Mouse (Mus musculus): ENCODE measurements around the gene Srsf7. TPM values are rescaled to one million over a fixed set of nuclear protein-coding genes. Genes with fewer than 3 reads are reported as not detected.
"Not testable (repeated sequence)": the region's sequence is repeated elsewhere in the genome, so short reads cannot be mapped to it uniquely, and the experiment has no call there.

The Srsf7 gene
- polyA plus RNA-seq, 1 experiment from 2014 or later, result 773 TPM

DNA sequence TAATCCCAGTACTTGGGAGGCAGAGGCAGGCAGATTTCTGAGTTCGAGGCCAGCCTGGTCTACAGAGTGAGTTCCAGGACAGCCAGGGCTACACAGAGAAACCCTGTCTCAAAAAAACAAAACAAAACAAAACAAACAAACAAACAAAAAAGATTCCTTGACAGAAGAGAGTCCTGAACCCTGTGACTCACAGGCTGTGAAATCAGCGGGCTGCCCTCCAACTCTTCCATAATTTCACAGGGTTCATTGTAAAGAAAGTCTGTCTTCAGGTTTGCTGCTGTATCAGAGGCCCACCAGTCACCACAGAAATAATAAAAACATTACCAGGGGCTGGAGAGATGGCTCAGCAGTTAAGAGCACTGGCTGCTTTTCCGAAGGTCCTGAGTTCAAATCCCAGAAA, 28.3 kb downstream of the Srsf7 start:
- not testable (repeated sequence) for H3K36me3 ChIP-seq (ENCODE audit: control insufficient read depth, insufficient read depth, low read length); H3K9me3 ChIP-seq (ENCODE audit: control insufficient read depth, low read length); H3K4me2 ChIP-seq (replicated peaks; ENCODE audit: low read depth, low read length); H3K27ac ChIP-seq (ENCODE audit: low read depth, low read length); DNase-seq (ENCODE audit: low spot score); H3K27me3 ChIP-seq (ENCODE audit: control insufficient read depth, insufficient read depth, low read length); H3K9ac ChIP-seq (ENCODE audit: low read depth, low read length); H3K4me3 ChIP-seq (ENCODE audit: low read depth, low read length); H3K4me1 ChIP-seq (replicated peaks; ENCODE audit: control insufficient read depth, insufficient read depth, low read length); ATAC-seq (ENCODE audit: low FRiP score)
- WGBS, result 92% methylated on average over 3 of the region's 3 CpGs

DNA sequence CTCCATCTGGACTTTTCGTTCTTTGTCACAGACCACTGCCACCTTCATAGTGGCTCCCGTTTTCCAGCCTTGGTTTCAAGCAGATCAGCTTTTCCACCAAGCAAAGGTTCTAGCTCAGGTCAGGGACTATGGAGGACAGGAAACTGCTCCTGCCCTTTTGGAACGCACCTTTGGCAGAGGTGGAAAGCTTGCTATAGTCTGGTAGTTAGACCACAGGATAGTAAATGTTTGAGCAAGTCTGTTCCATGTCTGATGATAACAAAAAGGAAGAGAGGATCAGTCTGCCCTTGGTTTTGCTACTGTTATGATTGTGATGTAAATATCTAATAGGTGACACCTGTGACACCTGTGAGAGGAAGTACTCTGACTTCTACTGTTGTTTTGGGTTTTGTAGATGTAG, 31.1 kb downstream of the Srsf7 start:
- DNase-seq (ENCODE audit: low spot score) (no peak), ATAC-seq (ENCODE audit: low FRiP score) (no peak)
- H3K9ac ChIP-seq (ENCODE audit: low read depth, low read length), result no peak overlapping the region
- no peak overlapping the region for H3K4me3 ChIP-seq (ENCODE audit: low read depth, low read length)
- H3K9me3 ChIP-seq (ENCODE audit: control insufficient read depth, low read length), result no peaks in the 10 kb centered on the region
- 94% methylated on average over 3 of the region's 3 CpGs for WGBS
- H3K36me3 ChIP-seq (ENCODE audit: control insufficient read depth, insufficient read depth, low read length), result no peaks in the 10 kb centered on the region
- no peaks in the 10 kb centered on the region for H3K27me3 ChIP-seq (ENCODE audit: control insufficient read depth, insufficient read depth, low read length)
- no peak overlapping the region for H3K4me2 ChIP-seq (replicated peaks; ENCODE audit: low read depth, low read length)
- H3K4me1 ChIP-seq (replicated peaks; ENCODE audit: control insufficient read depth, insufficient read depth, low read length), result no peaks in the 10 kb centered on the region
- no peak overlapping the region for H3K27ac ChIP-seq (ENCODE audit: low read depth, low read length)

DNA sequence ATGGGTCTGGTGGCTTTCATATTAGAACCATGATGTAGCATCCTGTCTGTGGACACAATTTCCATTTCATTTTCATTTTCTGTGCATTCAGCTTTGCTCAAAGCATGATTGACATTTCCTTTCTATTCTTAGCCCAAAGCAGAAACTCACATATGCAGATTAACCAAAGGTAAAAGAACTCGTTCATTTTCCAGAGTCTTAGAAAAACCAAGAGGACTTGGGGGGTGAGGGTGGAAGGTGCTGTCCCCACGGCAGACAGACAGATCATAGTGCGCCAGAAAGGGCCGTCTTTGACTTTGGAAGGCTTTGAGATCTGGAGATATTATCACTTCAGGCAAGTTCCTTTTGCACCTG, 31.7 kb downstream of the Srsf7 start:
- Histone ChIP-seq H3K36me3 (ENCODE audit: control insufficient read depth, insufficient read depth, low read length) (no peaks in the 10 kb centered on the region), H3K4me3 (ENCODE audit: low read depth, low read length) (no peak overlapping the region), H3K27ac (ENCODE audit: low read depth, low read length) (no peak overlapping the region), H3K27me3 (ENCODE audit: control insufficient read depth, insufficient read depth, low read length) (no peaks in the 10 kb centered on the region), H3K9ac (ENCODE audit: low read depth, low read length) (no peak overlapping the region), H3K4me2 (replicated peaks; ENCODE audit: low read depth, low read length) (no peak overlapping the region), H3K4me1 (replicated peaks; ENCODE audit: control insufficient read depth, insufficient read depth, low read length) (no peaks in the 10 kb centered on the region), H3K9me3 (ENCODE audit: control insufficient read depth, low read length) (no peaks in the 10 kb centered on the region)
- DNase-seq (ENCODE audit: low spot score) (no peak), ATAC-seq (ENCODE audit: low FRiP score) (no peak)
- 80% methylated on average over 4 of the region's 4 CpGs for WGBS

DNA sequence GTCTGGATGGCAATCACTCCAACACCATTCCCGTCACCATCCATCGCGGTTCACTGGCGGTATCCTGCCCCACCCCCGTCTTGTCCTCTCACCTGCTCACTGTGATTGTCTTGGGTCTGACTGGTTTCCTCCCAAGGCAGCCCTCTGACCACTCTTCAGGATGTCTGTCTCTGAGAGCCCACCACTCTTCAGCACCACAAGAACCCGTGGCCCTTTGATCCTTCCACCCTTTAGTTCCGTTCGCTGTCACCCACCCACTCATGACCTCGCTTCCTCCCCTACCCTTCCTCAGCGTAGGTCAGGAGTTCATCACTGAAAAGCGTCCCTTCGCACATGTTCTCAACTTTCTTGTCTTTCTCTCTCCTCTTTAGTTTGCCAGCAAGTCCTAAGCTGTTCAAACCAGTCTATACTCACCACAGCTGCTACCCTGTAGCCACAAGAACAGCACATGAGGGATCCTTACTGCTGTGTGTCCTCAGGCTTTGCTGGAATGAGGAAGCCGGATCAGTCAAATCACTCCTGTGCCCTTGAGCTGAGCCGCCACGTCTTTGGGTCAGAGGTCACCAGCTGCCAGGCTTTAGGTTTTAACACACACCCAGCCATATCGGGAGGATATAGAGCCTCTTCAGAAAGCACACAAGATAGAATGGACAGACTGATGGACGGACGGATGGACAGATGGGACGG, 32.3 kb downstream of the Srsf7 start:
- Histone ChIP-seq H3K4me1 (replicated peaks; ENCODE audit: control insufficient read depth, insufficient read depth, low read length) (no peaks in the 10 kb centered on the region), H3K9ac (ENCODE audit: low read depth, low read length) (no peak overlapping the region), H3K27ac (ENCODE audit: low read depth, low read length) (no peak overlapping the region), H3K4me2 (replicated peaks; ENCODE audit: low read depth, low read length) (no peak overlapping the region), H3K9me3 (ENCODE audit: control insufficient read depth, low read length) (no peaks in the 10 kb centered on the region), H3K4me3 (ENCODE audit: low read depth, low read length) (no peak overlapping the region), H3K36me3 (ENCODE audit: control insufficient read depth, insufficient read depth, low read length) (no peaks in the 10 kb centered on the region), H3K27me3 (ENCODE audit: control insufficient read depth, insufficient read depth, low read length) (no peaks in the 10 kb centered on the region)
- DNase-seq (ENCODE audit: low spot score) (peak; percentile 22), ATAC-seq (ENCODE audit: low FRiP score) (no peak)
- WGBS, result 68% methylated on average over 19 of the region's 19 CpGs

DNA sequence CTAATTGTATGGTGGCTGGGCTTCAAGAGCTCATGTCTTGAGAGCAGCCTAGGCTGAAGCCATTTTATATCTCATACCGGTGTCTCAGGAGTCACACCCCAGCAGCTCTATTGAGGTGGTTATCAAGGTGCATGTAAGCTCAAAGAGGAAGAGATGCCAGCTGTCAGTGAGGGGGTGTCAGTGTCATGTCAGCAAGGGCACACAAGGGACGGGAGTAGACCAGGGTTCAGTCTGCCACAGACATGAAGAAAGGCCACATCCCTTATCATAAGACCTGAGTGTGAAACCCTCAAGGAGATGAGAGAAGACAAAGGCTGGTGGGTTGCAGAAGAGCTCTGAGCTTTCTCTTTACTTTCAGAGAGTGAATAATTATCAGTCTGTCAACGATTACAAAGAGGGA, 33.0 kb downstream of the Srsf7 start:
- no peaks in the 10 kb centered on the region for H3K4me1 ChIP-seq (replicated peaks; ENCODE audit: control insufficient read depth, insufficient read depth, low read length)
- no peak overlapping the region for H3K4me2 ChIP-seq (replicated peaks; ENCODE audit: low read depth, low read length)
- H3K27me3 ChIP-seq (ENCODE audit: control insufficient read depth, insufficient read depth, low read length), result no peaks in the 10 kb centered on the region
- H3K9me3 ChIP-seq (ENCODE audit: control insufficient read depth, low read length), result no peaks in the 10 kb centered on the region
- H3K27ac ChIP-seq (ENCODE audit: low read depth, low read length), result no peak overlapping the region
- WGBS, result 87% methylated on average over 3 of the region's 3 CpGs
- ATAC-seq (ENCODE audit: low FRiP score) (no peak), DNase-seq (ENCODE audit: low spot score) (no peak)
- H3K9ac ChIP-seq (ENCODE audit: low read depth, low read length), result no peak overlapping the region
- no peaks in the 10 kb centered on the region for H3K36me3 ChIP-seq (ENCODE audit: control insufficient read depth, insufficient read depth, low read length)
- no peak overlapping the region for H3K4me3 ChIP-seq (ENCODE audit: low read depth, low read length)

DNA sequence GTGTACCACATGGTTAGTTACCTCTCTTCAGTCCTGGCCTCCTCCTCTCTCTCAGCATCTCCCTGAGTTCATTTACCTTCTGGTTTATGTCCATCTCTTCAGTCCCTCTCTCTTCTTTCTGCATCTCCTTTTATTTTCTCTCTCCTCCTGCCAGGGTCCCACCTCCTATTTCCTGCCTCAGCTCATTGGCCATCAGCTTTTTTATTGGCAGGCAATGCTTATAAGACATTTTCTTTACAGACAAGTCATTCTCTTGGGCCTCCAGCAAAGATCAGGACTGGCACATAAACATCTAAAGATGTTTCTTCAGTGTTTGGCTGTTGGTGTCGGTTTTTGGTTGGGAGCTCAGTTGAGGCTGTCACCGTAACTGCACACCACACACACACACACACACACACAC, 33.4 kb downstream of the Srsf7 start:
- Histone ChIP-seq H3K9ac (ENCODE audit: low read depth, low read length) (no peak overlapping the region), H3K4me1 (replicated peaks; ENCODE audit: control insufficient read depth, insufficient read depth, low read length) (no peaks in the 10 kb centered on the region), H3K9me3 (ENCODE audit: control insufficient read depth, low read length) (no peaks in the 10 kb centered on the region), H3K36me3 (ENCODE audit: control insufficient read depth, insufficient read depth, low read length) (no peaks in the 10 kb centered on the region), H3K4me2 (replicated peaks; ENCODE audit: low read depth, low read length) (no peak overlapping the region), H3K27ac (ENCODE audit: low read depth, low read length) (no peak overlapping the region), H3K27me3 (ENCODE audit: control insufficient read depth, insufficient read depth, low read length) (no peaks in the 10 kb centered on the region), H3K4me3 (ENCODE audit: low read depth, low read length) (no peak overlapping the region)
- 83% methylated on average over 2 of the region's 2 CpGs for WGBS
- ATAC-seq (ENCODE audit: low FRiP score), result no peak
- no peak for DNase-seq (ENCODE audit: low spot score)

DNA sequence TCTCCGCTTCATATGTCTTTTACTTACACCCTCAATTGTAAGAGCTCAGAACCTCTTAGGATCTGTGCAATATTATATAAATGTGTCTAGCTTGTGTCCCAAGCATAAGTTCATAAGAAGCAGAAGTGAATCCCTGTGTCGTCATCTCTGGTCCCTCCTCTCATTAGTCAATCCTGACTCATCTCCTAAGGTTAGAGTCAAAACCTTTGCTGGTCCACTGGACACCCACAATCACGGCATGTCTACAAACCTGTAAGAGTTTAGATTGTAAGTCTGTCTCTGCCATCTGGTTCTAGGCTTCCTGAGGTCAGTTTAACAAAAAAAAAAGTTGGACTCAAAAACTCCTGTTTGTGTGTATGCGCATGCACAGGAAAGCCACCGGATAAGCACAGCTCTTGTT, 34.3 kb downstream of the Srsf7 start:
- H3K27ac ChIP-seq (ENCODE audit: low read depth, low read length), result no peak overlapping the region
- H3K4me1 ChIP-seq (replicated peaks; ENCODE audit: control insufficient read depth, insufficient read depth, low read length), result no peaks in the 10 kb centered on the region
- no peaks in the 10 kb centered on the region for H3K27me3 ChIP-seq (ENCODE audit: control insufficient read depth, insufficient read depth, low read length)
- no peak for DNase-seq (ENCODE audit: low spot score)
- 91% methylated on average over 5 of the region's 5 CpGs for whole genome bisulfite sequencing
- H3K9ac ChIP-seq (ENCODE audit: low read depth, low read length), result no peak overlapping the region
- ATAC-seq (ENCODE audit: low FRiP score), result no peak
- no peak overlapping the region for H3K4me2 ChIP-seq (replicated peaks; ENCODE audit: low read depth, low read length)
- no peaks in the 10 kb centered on the region for H3K9me3 ChIP-seq (ENCODE audit: control insufficient read depth, low read length)
- H3K4me3 ChIP-seq (ENCODE audit: low read depth, low read length), result no peak overlapping the region
- no peaks in the 10 kb centered on the region for H3K36me3 ChIP-seq (ENCODE audit: control insufficient read depth, insufficient read depth, low read length)

DNA sequence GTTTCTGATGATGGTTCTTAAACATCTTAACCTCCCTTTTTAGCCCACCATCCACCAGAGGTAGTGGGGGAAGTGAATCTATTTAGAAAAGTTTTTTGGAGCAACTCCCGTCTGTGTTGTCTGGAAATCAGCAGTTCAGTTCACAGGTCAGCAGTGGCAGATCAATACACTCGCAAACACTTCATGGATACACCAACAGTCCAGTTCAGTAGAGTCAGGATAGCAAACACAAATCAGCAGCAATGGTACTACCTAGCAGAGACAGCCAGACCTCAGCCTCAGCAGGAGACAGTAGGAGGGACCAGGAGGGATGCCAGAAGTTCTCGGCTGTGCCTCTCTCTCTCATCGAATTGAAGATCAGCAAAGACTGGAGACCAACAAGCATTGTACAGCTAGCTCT, 35.2 kb downstream of the Srsf7 start:
- no peak overlapping the region for H3K27ac ChIP-seq (ENCODE audit: low read depth, low read length)
- no peak overlapping the region for H3K9ac ChIP-seq (ENCODE audit: low read depth, low read length)
- no peak overlapping the region for H3K4me2 ChIP-seq (replicated peaks; ENCODE audit: low read depth, low read length)
- H3K4me3 ChIP-seq (ENCODE audit: low read depth, low read length), result no peak overlapping the region
- DNase-seq (ENCODE audit: low spot score) (no peak), ATAC-seq (ENCODE audit: low FRiP score) (no peak)
- H3K36me3 ChIP-seq (ENCODE audit: control insufficient read depth, insufficient read depth, low read length), result no peaks in the 10 kb centered on the region
- no peaks in the 10 kb centered on the region for H3K4me1 ChIP-seq (replicated peaks; ENCODE audit: control insufficient read depth, insufficient read depth, low read length)
- no peaks in the 10 kb centered on the region for H3K27me3 ChIP-seq (ENCODE audit: control insufficient read depth, insufficient read depth, low read length)
- H3K9me3 ChIP-seq (ENCODE audit: control insufficient read depth, low read length), result no peaks in the 10 kb centered on the region
- WGBS, result 94% methylated on average over 4 of the region's 4 CpGs

DNA sequence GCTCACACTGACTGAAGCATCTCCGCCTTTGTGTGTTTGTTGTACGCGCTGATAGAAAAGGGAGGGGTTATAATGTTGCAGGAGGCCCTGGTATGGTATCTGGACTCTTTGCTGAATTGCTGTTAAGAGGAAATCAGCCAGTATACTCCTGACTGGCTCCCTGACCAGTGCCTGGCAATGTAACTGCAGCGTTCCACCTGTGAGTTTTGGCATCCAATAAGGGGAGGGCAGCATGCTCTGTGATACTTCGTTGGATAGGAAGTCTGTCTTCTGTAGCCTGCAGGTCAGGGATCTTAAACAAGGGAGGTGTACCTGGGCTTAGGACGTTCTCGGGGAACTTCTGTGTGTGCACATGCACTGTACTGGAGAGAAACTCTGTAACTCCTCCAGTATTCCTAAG, 36.2 kb downstream of the Srsf7 start:
- Histone ChIP-seq H3K4me3 (ENCODE audit: low read depth, low read length) (no peak overlapping the region), H3K9ac (ENCODE audit: low read depth, low read length) (no peak overlapping the region), H3K4me2 (replicated peaks; ENCODE audit: low read depth, low read length) (no peak overlapping the region), H3K9me3 (ENCODE audit: control insufficient read depth, low read length) (no peaks in the 10 kb centered on the region), H3K4me1 (replicated peaks; ENCODE audit: control insufficient read depth, insufficient read depth, low read length) (no peaks in the 10 kb centered on the region), H3K36me3 (ENCODE audit: control insufficient read depth, insufficient read depth, low read length) (no peaks in the 10 kb centered on the region), H3K27me3 (ENCODE audit: control insufficient read depth, insufficient read depth, low read length) (no peaks in the 10 kb centered on the region), H3K27ac (ENCODE audit: low read depth, low read length) (no peak overlapping the region)
- no peak for ATAC-seq (ENCODE audit: low FRiP score)
- 93% methylated on average over 7 of the region's 7 CpGs for WGBS
- no peak for DNase-seq (ENCODE audit: low spot score)
